Mouse (Mus musculus): ENCODE data around the gene Cda.

DNA sequence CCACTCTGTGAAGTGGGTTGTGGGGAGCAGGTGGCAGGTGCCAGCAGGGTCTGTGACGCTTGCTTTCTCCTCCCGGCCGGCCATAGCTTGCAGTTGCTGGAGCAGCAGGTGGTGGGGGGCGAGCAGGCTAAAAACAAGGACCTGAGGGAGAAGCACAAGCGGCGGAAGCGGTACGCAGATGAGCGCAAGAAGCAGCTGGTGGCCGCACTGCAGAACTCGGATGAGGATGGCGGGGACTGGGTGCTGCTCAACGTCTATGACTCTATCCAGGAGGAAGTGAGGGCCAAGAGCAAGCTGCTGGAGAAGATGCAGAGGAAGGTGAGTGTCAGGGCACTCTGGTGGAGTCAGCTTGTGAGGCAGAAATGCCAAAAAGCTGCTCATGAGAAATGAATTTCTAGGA is 75.8 kb downstream of the Cda start:
- TF ChIP-seq POLR2A (IDR thresholded peaks at IDR 0.05; ENCODE audit: low read depth, low read length) (no peak), CTCF (IDR thresholded peaks at IDR 0.05; ENCODE audit: extremely low read depth, insufficient read depth, insufficient read length, insufficient replicate concordance) (no peak)
